Mouse (Mus musculus) R1 (cell line): Measurements from ENCODE around the gene Parvg.
A peak's percentile ranks its signal among the peaks of the same experiment; 100 is the strongest.

Source experiments
- DNase-seq: peaks from one replicate; pipeline ENCODE4 v3.0.0-alpha.2; 2018; ENCODE audit warnings: low read depth, low spot score

Gene Parvg

DNA sequence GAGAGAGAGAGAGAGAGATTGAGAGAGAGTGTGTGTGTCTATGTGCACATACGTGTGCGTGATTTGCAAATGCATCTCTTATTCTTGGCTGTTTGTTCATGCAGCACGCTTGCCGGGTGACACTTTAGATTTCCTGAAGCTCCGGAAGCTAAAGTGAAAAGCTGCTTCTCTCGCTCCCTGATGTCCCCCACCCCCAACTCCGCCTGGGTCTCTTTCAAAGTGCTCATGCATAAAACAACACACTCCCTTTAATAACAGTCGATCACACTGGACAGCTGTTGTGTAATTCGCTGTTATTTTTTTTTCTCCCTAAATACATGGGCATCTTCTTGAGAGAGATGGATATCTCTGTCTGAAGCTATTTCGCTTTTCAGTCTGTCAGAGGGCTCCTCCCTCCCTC lies 18.5 kb upstream of the Parvg start:
- no peak for DNase-seq

DNA sequence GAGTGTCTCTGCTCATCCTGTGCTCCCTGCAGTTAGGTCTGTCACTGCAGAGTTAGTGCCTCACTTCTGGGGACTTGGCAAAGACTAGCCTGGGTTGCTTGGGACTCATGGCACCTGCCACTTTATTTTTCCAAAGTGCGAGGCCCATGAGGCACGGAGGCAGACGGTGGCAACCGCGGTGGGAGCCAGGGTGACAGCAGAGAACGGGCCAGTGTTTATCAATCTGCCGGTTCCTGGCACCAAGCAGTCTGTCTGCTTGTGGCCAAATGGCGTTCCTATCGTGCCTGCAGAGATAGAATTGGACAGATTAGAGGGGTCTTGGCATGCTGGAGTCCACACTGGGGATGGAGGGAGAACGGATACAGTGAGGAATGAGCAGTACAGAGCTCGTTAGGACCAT lies 13.6 kb upstream of the Parvg start:
- DNase-seq, result no peak

DNA sequence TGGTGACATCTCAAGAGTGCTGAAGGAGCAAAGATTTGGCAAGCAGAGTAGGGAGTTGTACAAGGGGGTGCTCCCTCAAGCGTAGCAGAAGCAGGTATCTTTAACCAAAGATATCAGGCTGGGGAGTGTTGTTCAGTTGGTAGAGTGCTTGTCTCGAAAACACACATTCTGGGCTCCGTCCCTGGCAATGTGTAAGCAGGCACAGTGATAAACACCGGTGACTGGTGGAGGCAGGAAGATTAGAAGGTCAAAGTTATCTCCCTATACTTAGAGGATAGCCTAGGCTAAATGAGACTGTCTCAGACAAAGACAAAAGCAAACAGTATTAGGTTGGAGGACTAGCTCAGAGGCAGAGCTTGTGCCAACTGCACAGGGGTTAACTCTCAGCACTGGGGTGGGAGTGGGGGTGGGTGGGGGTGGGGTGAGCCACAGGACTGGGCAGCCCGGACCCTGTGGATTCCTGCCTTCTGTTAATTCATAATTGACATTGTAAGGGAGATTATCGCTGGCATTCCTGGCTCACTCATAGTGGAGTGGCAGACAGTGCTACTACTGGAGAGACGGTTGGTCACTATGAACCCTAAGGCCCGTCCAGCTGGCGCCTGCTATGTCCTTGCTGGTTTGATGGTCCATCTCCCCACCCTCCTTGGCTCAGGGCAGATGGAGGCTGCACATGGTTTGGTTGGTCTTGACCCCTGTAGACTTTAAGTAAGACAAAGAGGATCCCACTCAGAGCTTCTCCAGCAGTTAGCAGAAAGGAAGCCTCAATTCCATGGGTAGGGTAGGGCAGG lies 12.3 kb upstream of the Parvg start:
- DNase-seq, result no peak

DNA sequence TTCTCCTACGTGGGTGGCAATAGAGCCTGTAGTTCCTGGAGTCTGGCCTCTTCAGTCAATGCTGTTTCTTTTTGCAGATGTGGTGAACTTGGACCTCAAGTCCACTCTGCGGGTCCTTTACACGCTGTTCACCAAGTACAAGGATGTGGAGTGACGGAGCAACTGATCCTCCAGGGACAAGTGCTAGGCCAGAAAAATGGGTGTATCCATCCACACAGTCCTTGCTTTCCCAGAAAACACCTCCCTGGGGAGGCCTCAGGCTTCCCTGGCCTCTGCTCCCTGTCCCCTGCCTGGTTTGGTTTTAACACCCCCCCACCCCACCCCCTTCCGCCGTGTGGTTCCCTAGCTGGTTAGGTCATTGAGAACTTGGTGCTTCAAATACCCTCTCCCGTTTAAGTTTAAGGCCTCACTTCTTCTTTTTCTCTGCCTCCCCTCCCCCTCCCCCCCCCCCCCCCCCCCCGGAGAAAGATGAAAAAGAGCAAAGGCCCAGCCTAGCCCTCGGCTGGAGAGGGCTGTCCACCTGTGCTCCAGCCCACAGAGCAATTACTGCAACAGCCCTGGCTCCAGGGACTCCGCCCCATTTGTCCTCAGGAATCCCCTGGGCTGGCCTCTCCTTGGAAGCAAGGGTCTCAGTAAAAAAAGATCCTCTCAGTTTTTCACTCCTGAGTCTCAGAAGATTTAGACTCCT lies 10.8 kb upstream of the Parvg start:
- no peak for DNase-seq

DNA sequence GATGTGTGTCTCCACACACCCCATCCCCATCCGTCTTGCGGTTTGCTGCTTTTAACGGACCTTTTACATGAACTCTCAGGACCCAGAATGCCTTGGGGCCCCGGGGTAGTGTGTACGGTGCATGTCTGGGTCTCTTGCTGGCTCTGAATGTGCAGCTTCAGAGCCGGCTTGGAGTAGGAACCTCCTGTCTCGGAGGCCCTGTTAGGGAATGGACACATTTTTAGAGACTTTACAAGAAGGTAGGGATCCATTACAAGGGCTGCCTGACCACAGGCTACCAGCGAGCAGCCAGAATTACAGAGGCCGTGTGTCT lies 10.3 kb upstream of the Parvg start:
- DNase-seq, result no peak

- peak; percentile 74 for DNase-seq
These were observed 9.3 kb upstream of the Parvg start for GRCm38 (mm10) chr15:84314420-84315080.

DNA sequence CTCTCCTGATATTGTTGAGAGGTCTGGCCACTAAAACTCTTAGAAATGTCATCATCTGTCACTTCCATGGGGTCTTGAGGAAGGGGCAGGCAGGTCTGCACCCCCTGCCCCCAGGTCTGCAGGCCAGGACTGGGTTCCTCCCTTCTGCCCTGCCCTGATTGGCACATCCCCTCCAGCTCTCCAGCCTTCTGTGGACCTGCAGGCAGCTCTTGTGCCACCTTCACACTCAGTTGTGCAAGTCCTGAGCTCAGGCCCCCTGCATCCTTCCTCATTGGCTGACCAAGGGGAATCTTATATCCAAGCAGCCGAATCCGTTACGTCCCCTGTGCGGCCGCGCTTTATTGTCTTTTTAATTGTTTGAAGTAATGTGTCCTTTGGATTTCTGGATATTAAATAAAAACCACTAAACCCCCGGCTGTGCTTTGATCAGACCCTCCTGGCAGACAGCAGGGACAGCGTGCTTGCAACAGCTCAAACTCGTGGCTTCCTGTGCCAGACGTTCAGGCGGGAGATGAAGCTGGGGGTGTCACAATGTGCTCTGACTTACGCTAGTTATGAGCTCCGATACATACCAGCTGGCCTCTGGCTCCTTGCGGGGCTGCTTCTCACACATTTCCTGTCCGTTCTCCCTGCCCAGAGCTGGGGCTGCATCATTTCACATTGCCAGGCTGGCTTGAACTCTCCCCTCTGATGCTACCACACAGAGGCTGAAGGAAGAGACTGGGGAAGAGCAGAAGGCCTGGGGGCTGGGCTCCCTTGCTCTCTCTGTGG lies 8.4 kb upstream of the Parvg start:
- no peak for DNase-seq

DNA sequence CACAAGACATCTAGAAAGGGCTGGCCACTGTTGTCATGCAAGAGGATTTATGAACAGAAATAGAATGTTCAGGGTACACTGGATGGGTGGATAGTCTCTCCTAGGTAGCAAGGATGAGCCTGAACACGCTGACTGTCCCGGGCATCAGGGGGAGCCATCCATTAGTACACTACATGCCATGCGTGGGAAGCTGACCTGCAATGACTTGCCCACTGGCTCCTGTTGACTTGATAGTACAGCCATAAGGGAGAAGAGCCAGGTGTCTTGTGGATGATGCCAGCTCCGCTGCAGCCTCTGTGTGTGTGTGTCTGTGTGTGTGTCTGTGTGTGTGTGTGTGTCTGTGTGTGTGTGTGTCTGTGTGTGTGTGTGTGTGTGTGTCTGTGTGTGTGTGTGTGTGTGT lies 4.4 kb upstream of the Parvg start:
- no peak for DNase-seq

GRCm38 (mm10) chr15:84321544-84322174 lies 2.2 kb upstream of the Parvg start:
- no peak for DNase-seq

DNA sequence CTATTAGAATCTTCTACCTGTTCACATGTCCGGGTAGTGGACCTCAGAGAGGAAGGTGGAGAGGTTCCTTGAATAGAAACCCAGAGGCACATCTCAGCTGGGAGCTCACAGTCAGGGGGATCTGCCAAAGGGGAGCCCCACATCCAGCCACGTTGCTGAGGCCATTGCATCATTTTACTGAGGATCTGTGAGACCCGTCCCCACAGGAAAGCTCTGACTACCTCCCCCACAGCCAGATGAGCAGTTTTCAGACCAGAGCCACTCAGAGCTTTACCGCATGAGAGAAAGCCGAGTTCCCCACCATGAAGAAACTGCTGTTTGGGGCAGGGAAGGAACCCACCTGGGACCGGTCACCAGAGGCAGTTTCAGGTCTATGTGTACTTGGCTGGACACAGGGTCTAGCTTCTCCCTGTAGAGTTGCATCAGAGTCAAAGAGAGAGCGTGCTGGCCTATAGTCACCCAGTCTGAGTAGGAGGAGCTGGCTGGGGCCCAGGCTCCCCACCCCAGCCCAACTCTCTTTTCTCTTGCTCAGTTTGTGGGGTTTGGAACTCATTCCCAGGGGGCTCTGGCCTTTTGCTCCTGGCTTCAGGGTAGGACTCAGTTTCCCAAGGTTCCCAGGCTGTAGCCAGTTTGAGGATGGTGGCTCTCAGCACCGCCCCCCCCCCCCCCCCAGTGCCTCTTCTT lies 1.2 kb downstream of the Parvg start:
- DNase-seq, result no peak

- no peak for DNase-seq
These were observed 1.9 kb downstream of the Parvg start for GRCm38 (mm10) chr15:84325736-84326135.

- DNase-seq, result no peak
These were observed 5.0 kb downstream of the Parvg start for GRCm38 (mm10) chr15:84328870-84329269.

- DNase-seq, result no peak
These were observed 6.1 kb downstream of the Parvg start for GRCm38 (mm10) chr15:84329940-84330339.

- no peak for DNase-seq
These were observed 7.3 kb downstream of the Parvg start for GRCm38 (mm10) chr15:84331066-84331612.

DNA sequence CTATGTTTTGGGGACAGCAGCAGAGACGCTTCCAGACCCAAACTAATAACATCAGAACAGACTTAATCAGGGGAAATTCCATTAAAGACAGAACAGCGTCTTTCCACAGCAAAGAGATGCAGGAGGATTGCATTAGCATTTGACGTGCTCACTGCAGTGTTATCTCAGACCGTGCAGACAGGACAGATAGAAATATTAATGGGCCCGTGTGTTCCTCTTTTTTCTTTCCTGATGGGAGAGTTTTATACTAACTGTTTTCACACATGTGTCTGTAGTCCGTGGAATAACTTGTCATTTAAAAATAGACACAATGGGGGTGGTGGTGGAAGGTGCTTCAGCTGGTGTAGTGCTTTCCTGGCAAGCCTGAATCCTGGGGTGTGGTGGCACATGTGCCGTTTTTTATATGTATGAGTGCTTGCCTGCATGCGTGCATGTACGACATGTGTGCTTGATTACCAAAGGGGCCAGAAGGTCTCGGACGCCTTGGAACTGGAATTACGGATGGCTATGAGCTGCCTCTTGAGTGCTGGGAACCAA lies 12.5 kb downstream of the Parvg start:
- DNase-seq, result no peak

DNA sequence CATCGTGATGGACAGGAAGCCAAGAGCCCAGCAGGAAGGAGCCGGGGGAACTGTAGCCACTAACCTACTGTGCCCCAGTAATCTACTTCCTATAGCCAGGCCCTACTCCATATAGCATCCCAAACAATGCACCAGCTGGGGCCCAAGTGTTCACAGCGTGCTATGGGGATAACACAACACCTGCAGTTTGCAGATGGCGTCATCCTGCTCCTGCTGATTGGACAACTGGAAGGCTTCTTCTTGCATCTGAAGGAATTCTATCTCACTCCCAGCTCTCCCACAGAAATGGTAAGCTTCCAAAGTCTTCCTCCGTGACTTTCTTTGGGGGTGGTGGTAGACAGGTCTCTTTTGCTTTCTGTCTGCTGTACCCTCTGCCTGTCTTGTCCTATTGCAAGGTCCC lies 13.8 kb downstream of the Parvg start:
- no peak for DNase-seq

- DNase-seq, result no peak
These were observed 17.1 kb downstream of the Parvg start for GRCm38 (mm10) chr15:84340926-84341325.

- peak; percentile 54 for DNase-seq
These were observed 24.9 kb downstream of the Parvg start for GRCm38 (mm10) chr15:84348769-84349168.

DNA sequence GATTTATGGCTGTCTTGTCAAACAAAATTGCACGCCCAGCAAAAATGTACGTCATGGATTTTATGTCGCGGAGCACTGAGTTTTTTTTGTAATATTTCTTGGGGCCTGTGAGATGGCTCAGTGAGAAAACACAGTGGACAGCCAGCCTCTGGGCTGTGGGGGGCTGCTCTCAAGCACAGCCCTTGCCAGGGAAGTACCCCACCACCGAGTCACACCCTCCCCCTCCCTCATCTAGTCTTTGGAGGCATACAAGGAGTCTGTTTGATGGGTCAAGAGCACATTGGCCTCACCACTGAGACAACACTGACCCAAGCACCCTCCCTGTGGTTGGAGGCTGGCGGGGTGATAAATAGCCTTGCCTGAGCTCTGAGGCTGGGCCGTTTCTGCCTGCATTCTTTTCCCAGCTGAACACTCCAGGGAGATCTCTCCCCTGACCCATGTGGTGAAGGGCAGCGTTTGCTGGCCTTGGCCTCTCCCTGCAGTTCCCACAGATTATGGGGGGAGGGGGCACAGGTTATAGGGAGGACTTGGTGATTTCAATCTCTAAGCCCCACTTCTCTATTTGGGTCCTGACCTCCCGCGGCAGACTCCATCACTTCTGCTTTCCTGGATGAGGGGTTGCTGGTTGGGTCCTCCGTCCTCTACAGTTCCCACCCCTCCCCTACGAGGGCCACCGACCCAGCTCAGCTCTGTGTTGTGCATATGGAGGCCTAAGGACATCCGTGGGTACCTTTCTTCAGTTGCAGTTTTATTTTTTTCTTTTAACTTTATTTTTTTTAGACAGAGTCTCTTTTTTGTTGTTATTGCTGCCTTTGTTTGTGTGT lies 26.3 kb downstream of the Parvg start:
- DNase-seq, result no peak

DNA sequence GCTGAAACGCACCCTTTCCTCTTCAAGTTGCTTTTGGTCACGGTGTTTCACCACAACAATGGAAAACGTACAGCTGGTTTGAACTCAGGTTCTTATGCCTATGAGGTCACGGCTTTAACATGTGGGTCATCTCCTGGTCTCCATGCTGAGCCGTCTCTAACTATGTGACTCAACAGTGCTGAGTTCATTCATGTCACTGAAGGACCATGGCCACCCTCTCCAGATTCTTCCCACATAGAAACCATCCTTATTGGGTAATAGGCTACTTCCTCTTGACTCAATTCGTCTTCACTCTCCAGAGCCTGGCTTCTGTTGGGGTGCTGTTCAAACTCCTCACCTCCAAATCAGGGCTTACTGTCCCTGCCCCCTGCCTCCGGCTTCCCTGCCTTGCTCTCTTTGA lies 27.5 kb downstream of the Parvg start:
- DNase-seq, result no peak
